Mouse (Mus musculus) hindbrain, embryonic 11.5 days (tissue): ENCODE results near the gene Fsd1l. TPM values are rescaled to one million over a fixed set of nuclear protein-coding genes. Genes with fewer than 3 reads are reported as not detected.
"Not testable (repeated sequence)": the region's sequence is repeated elsewhere in the genome, so short reads cannot be mapped to it uniquely, and the experiment has no call there.

Experiments used
- ATAC-seq: fragments of 200-750 bp; cut with Nextera tagmentation; 2 replicates; pipeline ENCODE4 v1.8.0; 2017; ENCODE audit warnings: mild to moderate bottlenecking, moderate TSS enrichment, moderate library complexity; ENCODE audit not compliant: low FRiP score
- DNase-seq: peaks from one replicate; pipeline ENCODE4 v3.0.0-alpha.2; 2015; ENCODE audit warnings: low spot score
- H3K27ac ChIP-seq: fragments of 300-500 bp; sonication (generic); 2 replicates; pipeline ENCODE4 v1.5.1; 2014; ENCODE audit warnings: mild to moderate bottlenecking, low read depth, low read length
- H3K27me3 ChIP-seq: fragments of 300-500 bp; sonication (generic); 2 replicates; pipeline ENCODE4 v1.6.1; 2014; ENCODE audit warnings: mild to moderate bottlenecking, low read length, moderate library complexity, mixed read lengths; ENCODE audit not compliant: control insufficient read depth, insufficient read depth
- H3K36me3 ChIP-seq: fragments of 300-500 bp; sonication (generic); 2 replicates; pipeline ENCODE4 v1.6.1; 2014; ENCODE audit warnings: mild to moderate bottlenecking, low read length, moderate library complexity, mixed read lengths; ENCODE audit not compliant: control insufficient read depth, insufficient read depth
- H3K4me1 ChIP-seq: fragments of 300-500 bp; sonication (generic); replicated peaks from 2 replicates; pipeline ENCODE4 v1.6.1; 2014; ENCODE audit warnings: low read length, mixed read lengths; ENCODE audit not compliant: control insufficient read depth, insufficient read depth
- H3K4me2 ChIP-seq: fragments of 300-500 bp; sonication (generic); replicated peaks from 2 replicates; pipeline ENCODE4 v1.6.1; 2014; ENCODE audit warnings: mild to moderate bottlenecking, low read depth, low read length
- H3K4me3 ChIP-seq: fragments of 300-500 bp; sonication (generic); 2 replicates; pipeline ENCODE4 v1.5.1; 2014; ENCODE audit warnings: low read depth, low read length
- H3K9ac ChIP-seq: fragments of 300-500 bp; sonication (generic); 2 replicates; pipeline ENCODE4 v1.6.1; 2014; ENCODE audit warnings: low read depth, low read length
- H3K9me3 ChIP-seq: fragments of 300-500 bp; sonication (generic); 2 replicates; pipeline ENCODE4 v1.6.1; 2016; ENCODE audit warnings: low read length; ENCODE audit not compliant: control insufficient read depth
- WGBS: fragments of 180-500 bp; shearing (Covaris S2); extraction: QIAGEN DNeasy Blood & Tissue Kit; methylation state at CpG from one replicate; pipeline ENCODE4 v1.1.7; 2014; 5-methylcytosine and 5-hydroxymethylcytosine counted together
- polyA plus RNA-seq: library from polyadenylated mRNA; unstranded; fragments of >200 nt; fragmentation: Nextera tagmentation; extraction: Ambion mirVana; gene quantifications from 2 replicates; pipeline ENCODE4 v1.2.1, GENCODE M21; 2014

The Fsd1l gene
- polyA plus RNA-seq, 1 experiment from 2014 or later: 30.9 TPM

DNA sequence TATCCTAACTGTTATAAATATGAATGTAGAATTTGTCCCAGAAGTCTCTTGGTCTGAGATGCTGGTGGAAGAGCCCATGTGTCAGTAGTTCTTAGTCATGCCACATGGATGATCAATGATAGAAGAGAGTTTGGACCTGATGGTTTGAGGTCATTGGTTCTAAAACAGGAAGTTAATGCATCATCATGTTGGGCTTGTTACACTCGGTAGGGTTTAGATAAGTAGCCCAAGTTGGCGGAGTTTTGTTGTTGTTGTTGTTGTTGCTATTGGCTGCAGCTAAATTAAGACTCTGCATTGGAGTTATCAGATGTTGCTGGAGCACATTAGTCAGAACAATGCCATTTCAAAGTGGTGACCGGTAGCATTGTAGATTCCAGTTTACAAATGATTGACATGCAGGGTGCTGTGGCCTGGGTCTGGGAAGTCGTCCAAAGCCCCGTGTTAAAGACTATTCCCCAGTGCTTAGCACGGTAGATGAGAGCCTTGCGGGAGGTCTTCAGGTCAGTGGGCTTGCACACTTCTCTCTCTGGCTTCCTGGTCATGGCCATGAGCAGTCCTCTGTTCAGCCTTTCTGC, 7.4 kb downstream of the Fsd1l start:
- no peaks in the 10 kb centered on the region for H3K27me3 ChIP-seq
- H3K9ac ChIP-seq: no peak overlapping the region
- no peaks in the 10 kb centered on the region for H3K36me3 ChIP-seq
- no peaks in the 10 kb centered on the region for H3K4me1 ChIP-seq
- no peak for DNase-seq
- no peaks in the 10 kb centered on the region for H3K9me3 ChIP-seq
- H3K4me2 ChIP-seq: no peak overlapping the region
- H3K4me3 ChIP-seq: no peak overlapping the region
- 89% methylated on average over 7 of the region's 7 CpGs for whole genome bisulfite sequencing
- ATAC-seq: no peak
- no peak overlapping the region for H3K27ac ChIP-seq

GRCm38 (mm10) chr4:53658029-53658428, 26.8 kb downstream of the Fsd1l start:
- Histone ChIP-seq H3K36me3 (peaks cover 2% of the 10 kb centered on the region; the same call in 1 of the 2 replicates), H3K27me3 (no peaks in the 10 kb centered on the region), H3K4me2 (no peak overlapping the region), H3K4me3 (no peak overlapping the region), H3K9ac (no peak overlapping the region), H3K27ac (no peak overlapping the region), H3K9me3 (no peaks in the 10 kb centered on the region), H3K4me1 (no peaks in the 10 kb centered on the region)
- ATAC-seq (no peak), DNase-seq (no peak)
- WGBS: 83% methylated on average over 3 of the region's 3 CpGs

GRCm38 (mm10) chr4:53660711-53661110, 29.4 kb downstream of the Fsd1l start:
- DNase-seq (no peak), ATAC-seq (no peak)
- Histone ChIP-seq H3K4me3 (no peak overlapping the region), H3K4me2 (no peak overlapping the region), H3K27ac (no peak overlapping the region), H3K27me3 (no peaks in the 10 kb centered on the region), H3K9me3 (no peaks in the 10 kb centered on the region), H3K36me3 (0 out of 2 replicates have a peak, but pooled peaks cover 2% of the 10 kb centered on the region), H3K9ac (no peak overlapping the region), H3K4me1 (no peaks in the 10 kb centered on the region)

GRCm38 (mm10) chr4:53682092-53682491, 50.8 kb downstream of the Fsd1l start:
- no peak overlapping the region for H3K4me3 ChIP-seq
- DNase-seq (no peak), ATAC-seq (no peak)
- no peak overlapping the region for H3K27ac ChIP-seq
- H3K4me2 ChIP-seq: no peak overlapping the region
- H3K36me3 ChIP-seq: no peaks in the 10 kb centered on the region; the same call in 1 of the 2 replicates
- H3K4me1 ChIP-seq: no peaks in the 10 kb centered on the region
- no peaks in the 10 kb centered on the region for H3K27me3 ChIP-seq
- H3K9ac ChIP-seq: no peak overlapping the region
- H3K9me3 ChIP-seq: no peaks in the 10 kb centered on the region
- WGBS: 83% methylated on average over 8 of the region's 8 CpGs

DNA sequence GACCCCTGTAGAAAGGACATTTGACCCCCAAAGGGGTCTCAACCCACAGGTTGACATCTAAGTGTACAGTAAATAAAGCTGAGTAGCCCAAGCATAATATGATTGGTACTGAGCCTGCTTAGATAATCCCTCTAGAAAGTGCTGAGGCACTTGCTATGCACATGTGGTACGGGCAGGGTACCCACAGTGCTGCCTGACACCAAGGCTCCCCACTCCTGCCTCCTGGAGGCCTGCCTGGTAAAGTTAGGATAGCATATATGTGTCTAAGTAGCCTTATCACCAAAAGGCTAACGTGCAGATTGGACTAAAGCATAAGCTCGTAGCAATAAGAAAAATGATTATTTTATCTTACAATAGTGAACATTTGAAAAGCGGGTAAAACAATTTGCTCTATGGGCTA, 57.7 kb downstream of the Fsd1l start:
- Histone ChIP-seq H3K27me3 (no peaks in the 10 kb centered on the region), H3K4me3 (no peak overlapping the region), H3K36me3 (no peaks in the 10 kb centered on the region), H3K9ac (no peak overlapping the region), H3K4me2 (no peak overlapping the region), H3K4me1 (no peaks in the 10 kb centered on the region), H3K9me3 (no peaks in the 10 kb centered on the region), H3K27ac (no peak overlapping the region)
- DNase-seq (no peak), ATAC-seq (no peak)
- WGBS: 90% methylated on average over 4 of the region's 4 CpGs

DNA sequence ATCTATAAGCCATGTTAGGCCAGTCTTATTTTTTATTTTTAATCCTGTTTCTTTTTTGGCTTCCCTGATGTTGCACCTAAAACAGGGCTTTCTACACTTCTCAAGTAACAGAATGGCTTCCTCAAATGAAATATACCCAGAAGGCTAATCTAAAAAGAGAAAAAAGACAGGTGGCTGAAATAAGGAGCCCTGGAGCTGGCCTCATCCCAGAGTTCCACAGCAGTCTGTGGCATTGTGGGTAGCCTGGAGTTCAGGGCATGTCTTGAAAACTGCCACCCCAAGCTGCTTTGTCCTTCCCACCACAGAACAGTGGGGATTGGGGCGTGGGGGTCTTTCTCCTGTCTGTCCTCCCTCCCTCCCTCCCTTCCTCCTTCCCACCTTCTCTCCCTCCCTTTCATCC, 60.1 kb downstream of the Fsd1l start:
- Histone ChIP-seq H3K27me3 (no peaks in the 10 kb centered on the region), H3K9me3 (no peaks in the 10 kb centered on the region), H3K36me3 (no peaks in the 10 kb centered on the region), H3K27ac (no peak overlapping the region), H3K4me3 (no peak overlapping the region), H3K4me1 (no peaks in the 10 kb centered on the region), H3K4me2 (no peak overlapping the region), H3K9ac (no peak overlapping the region)
- ATAC-seq (no peak), DNase-seq (no peak)
- 67% methylated on average over 1 of the region's 1 CpGs for WGBS

- DNase-seq, H3K27me3 ChIP-seq, H3K36me3 ChIP-seq, ATAC-seq, H3K27ac ChIP-seq, H3K4me2 ChIP-seq, H3K9ac ChIP-seq, H3K4me1 ChIP-seq, H3K9me3 ChIP-seq, H3K4me3 ChIP-seq: not testable (repeated sequence)
Measured at GRCm38 (mm10) chr4:53709166-53709565, 77.9 kb downstream of the Fsd1l start.

GRCm38 (mm10) chr4:53710021-53710420, 78.8 kb downstream of the Fsd1l start:
- DNase-seq: no peak
- Histone ChIP-seq H3K9ac (no peak overlapping the region), H3K27ac (no peak overlapping the region), H3K27me3 (no peaks in the 10 kb centered on the region), H3K36me3 (no peaks in the 10 kb centered on the region), H3K4me3 (no peak overlapping the region), H3K4me1 (no peaks in the 10 kb centered on the region), H3K9me3 (no peaks in the 10 kb centered on the region), H3K4me2 (no peak overlapping the region)
- WGBS: 97% methylated on average over 2 of the region's 2 CpGs
- ATAC-seq: no peak

DNA sequence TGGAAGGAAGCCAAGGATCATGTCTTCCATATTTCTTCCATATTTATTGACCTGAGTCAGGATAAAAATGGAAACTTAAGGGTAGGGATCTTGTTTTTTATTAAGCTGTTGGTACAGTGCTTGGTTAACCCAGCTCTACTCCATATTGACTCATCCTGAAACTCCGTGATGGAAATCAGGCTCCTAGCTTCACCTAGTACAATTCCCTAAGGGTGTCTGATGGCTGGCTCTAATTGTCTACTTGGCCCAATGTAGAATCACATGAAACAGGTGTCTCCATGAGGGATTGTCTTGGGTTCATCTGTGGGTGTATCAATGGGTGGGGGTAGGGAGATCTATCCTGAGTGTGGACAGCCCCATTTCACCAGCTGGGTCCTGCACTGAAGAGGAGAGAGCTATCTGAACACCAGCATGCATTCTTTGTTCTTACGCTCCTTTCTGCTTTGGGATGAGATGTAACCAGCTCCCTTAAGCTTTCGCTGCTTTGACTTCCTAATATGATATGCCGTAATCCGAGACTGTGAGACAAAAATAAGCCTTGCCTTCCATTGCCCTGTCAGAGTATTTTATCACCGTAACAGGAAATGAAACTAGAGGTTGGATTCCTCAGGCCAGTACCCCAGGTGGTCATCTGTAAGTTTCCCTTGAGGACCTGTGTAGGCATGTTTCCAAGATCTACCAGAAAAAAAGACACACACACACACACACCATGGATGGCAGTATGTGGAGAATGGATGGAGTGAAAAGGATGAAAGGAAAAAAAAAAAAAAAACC, 79.5 kb downstream of the Fsd1l start:
- no peaks in the 10 kb centered on the region for H3K36me3 ChIP-seq
- H3K27me3 ChIP-seq: no peaks in the 10 kb centered on the region
- DNase-seq (no peak), ATAC-seq (no peak)
- H3K9ac ChIP-seq: no peak overlapping the region
- H3K4me3 ChIP-seq: no peak overlapping the region
- H3K27ac ChIP-seq: no peak overlapping the region
- H3K4me1 ChIP-seq: no peaks in the 10 kb centered on the region
- 88% methylated on average over 6 of the region's 6 CpGs for WGBS
- no peaks in the 10 kb centered on the region for H3K9me3 ChIP-seq
- H3K4me2 ChIP-seq: no peak overlapping the region
